Mouse (Mus musculus): ENCODE data around the gene Zfp995. TPM values are rescaled to one million over a fixed set of nuclear protein-coding genes. Genes with fewer than 3 reads are reported as not detected.
"Not testable (repeated sequence)": the region's sequence is repeated elsewhere in the genome, so short reads cannot be mapped to it uniquely, and the experiment has no call there.

Zfp995 gene
- polyA plus RNA-seq (2011; ENCODE audit: insufficient read length, low read depth, missing spikeins), result 11.4 and 12.6 TPM in 2 replicates

DNA sequence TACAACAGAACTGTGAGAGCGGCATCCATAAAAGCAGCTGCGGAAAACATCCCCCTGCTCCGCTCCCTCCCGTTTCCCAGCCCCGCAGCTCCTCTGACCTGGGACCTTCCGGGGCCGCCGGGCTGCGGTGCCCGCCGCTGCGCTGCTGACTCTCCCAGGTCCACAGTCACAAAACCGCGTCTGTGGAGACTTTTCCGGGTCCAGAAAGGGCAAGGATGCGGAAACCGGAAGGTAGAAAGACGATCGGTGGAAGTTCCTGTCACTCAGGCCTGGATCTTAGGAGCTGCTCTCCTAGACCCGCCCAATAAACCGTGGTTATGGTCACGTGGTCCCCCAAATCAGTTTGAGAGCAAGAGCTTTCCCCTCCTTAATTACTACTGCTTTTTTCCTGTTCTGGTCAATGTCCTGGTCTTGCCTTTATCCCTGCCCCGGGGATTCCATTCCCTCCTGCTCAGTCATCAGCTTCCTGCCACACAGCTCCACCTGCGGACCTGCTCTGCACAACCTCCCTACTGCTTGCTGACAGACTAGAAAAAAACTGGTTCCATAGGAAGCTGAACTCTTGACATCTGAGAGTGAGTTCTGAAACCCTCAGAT lies at the start of gene Zfp995:
Gene Zfp995, minus strand, starts transcription at position 471 of the 597 bp plus-strand sequence.
- not testable (repeated sequence) for H3K4me1 ChIP-seq (ENCODE audit: control insufficient read depth, insufficient read depth, low read length); H3K27ac ChIP-seq (ENCODE audit: insufficient read depth, low read length)
- TF ChIP-seq POLR2A (IDR thresholded peaks at IDR 0.05; ENCODE audit: low read depth, low read length), result peak; percentile 43
- H3K4me3 ChIP-seq (ENCODE audit: insufficient read depth, low read length), result peak within 1 kb of the TSS; percentile 91

DNA sequence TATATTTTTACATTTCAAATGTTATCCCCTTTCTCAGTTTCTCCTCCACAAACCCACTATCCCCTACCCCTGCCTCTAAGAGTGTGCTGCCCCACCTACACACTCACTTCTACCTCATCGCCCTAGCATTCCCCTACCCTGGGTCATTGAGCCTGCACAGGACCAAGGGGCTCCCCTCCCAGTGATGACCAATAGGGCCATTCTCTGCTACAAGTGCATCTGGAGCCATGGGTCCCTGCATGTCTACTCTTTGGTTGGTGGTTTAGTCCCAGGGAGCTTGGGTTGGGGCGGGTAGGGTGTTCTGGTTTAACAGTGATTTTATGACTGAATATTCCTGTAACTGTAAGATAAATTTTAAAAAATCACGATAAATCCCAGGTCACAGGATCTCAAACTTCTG lies 687 bp downstream of the Zfp995 start:
- Histone ChIP-seq H3K4me3 (ENCODE audit: insufficient read depth, low read length) (peak overlapping the region; percentile 91), H3K27ac (ENCODE audit: insufficient read depth, low read length) (no peak overlapping the region), H3K4me1 (ENCODE audit: control insufficient read depth, insufficient read depth, low read length) (no peaks in the 10 kb centered on the region)
- TF ChIP-seq CTCF (IDR thresholded peaks at IDR 0.05; ENCODE audit: borderline replicate concordance, insufficient read depth, low read length) (no peak), POLR2A (IDR thresholded peaks at IDR 0.05; ENCODE audit: low read depth, low read length) (no peak)

DNA sequence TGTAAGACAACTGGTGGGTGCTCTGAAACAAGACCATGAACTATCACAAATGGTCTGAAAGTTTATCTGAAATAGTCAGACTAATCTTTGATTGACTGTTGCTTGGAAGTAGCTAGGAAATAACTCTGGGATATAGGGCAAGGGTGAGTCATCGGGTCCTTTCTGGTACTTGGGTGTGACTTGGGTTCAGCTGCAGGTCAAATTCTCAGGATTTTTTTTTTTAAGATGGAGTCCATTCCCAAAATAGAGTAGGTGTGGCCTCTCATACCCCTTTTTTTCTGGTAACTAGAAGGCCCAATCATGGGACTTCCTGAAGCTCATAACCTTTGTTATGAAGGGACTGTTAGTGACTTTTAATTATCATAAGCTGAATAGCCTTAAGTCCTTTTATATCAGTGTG lies 38.5 kb downstream of the Zfp995 start:
- Histone ChIP-seq H3K27ac (ENCODE audit: insufficient read depth, low read length) (no peak overlapping the region), H3K4me3 (ENCODE audit: insufficient read depth, low read length) (no peak overlapping the region), H3K4me1 (ENCODE audit: control insufficient read depth, insufficient read depth, low read length) (no peaks in the 10 kb centered on the region)
- TF ChIP-seq POLR2A (IDR thresholded peaks at IDR 0.05; ENCODE audit: low read depth, low read length) (no peak), CTCF (IDR thresholded peaks at IDR 0.05; ENCODE audit: borderline replicate concordance, insufficient read depth, low read length) (no peak)

DNA sequence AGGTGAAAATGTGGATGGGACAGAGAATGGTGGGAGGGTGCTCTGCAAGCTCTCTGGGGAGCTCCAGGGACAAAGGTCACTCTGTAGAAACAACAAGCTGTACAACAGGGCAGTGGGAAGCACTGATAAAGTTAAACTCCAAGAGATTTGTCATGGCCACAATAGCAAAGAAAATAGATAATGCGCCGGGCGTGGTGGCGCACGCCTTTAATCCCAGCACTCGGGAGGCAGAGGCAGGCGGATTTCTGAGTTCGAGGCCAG lies 63.5 kb downstream of the Zfp995 start:
- H3K4me3 ChIP-seq (ENCODE audit: insufficient read depth, low read length); H3K27ac ChIP-seq (ENCODE audit: insufficient read depth, low read length); H3K4me1 ChIP-seq (ENCODE audit: control insufficient read depth, insufficient read depth, low read length): not testable (repeated sequence)

DNA sequence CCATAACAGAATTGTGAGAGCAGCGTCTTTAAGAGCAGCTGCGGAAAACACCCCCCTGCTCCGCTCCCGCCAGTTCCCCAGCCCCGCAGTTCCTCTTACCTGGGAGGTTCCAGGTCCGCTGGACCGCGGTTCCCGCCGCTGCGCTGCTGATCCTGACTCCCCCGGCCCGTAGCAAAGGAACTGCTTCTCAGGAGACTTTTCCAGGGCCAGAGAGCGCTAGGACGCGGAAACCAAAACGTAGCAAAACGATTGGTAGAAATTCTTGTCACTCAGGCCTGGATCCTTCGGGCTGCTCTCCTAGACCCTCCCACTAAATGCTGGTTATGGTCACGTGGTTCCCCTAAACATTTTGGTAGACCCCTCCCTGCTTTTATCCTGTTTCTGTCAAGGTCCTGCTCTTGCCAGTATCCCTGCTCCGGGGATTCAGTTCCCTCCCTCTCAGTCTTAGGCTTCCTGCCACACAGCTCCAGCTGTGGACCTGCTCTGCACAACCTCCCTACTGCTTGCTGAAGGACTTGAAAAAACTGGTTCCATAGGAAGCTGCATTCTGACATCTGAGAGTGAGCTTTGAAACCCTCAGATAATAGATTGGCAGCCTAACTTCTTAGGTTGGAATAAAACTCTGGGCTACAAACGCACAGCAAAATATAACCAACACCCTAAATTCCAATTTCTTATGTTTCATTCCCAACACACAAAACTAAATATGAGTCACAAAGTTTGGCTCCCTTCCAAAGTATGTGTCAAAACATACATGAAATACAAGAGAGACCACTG lies 64.0 kb downstream of the Zfp995 start, which contains the start of gene Zfp820:
Gene Zfp820, minus strand, starts transcription at position 228 of the 777 bp plus-strand sequence.
- Histone ChIP-seq H3K4me1 (ENCODE audit: control insufficient read depth, insufficient read depth, low read length) (no peaks in the 10 kb centered on the region), H3K4me3 (ENCODE audit: insufficient read depth, low read length) (peak within 1 kb of the TSS; percentile 93), H3K27ac (ENCODE audit: insufficient read depth, low read length) (no peak within 1 kb of the TSS)
- TF ChIP-seq POLR2A (IDR thresholded peaks at IDR 0.05; ENCODE audit: low read depth, low read length), result peak; percentile 59
- TF ChIP-seq CTCF (IDR thresholded peaks at IDR 0.05; ENCODE audit: borderline replicate concordance, insufficient read depth, low read length), result no peak

DNA sequence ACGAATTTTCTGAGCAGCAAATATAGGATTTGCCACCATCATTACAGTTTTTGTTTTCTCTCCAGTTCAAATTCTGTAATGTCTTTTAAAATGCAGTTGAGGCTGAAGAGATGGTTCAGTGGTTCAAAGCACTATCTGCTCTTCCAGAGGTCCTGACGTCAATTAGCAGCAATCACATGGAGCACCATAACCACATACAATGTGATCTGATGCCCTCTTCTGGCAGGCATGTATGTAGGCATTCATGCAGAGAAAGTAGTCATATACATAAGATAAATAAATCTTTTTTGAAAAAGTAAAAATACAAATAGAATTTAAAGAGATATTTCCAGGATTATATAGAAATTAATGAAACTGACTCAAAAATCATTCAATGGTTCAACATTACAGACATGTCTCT lies 71.2 kb downstream of the Zfp995 start:
- Histone ChIP-seq H3K4me3 (ENCODE audit: insufficient read depth, low read length) (no peak overlapping the region), H3K4me1 (ENCODE audit: control insufficient read depth, insufficient read depth, low read length) (no peaks in the 10 kb centered on the region), H3K27ac (ENCODE audit: insufficient read depth, low read length) (no peak overlapping the region)
- no peak for TF ChIP-seq POLR2A (IDR thresholded peaks at IDR 0.05; ENCODE audit: low read depth, low read length)

Other genes with a start within 250 kb of the Zfp995 start
- gene Gm10226, start 218.1 kb downstream of the Zfp995 start, polyA plus RNA-seq (2011; ENCODE audit: insufficient read length, low read depth, missing spikeins), result 4.2 and 10.9 TPM in 2 replicates
- 6.4 and 9.0 TPM in 2 replicates for gene Zfp760, start 202.2 kb downstream of the Zfp995 start, polyA plus RNA-seq (2011; ENCODE audit: insufficient read length, low read depth, missing spikeins)
- 7.1 and 9.9 TPM in 2 replicates for gene Zfp229, start 179.1 kb downstream of the Zfp995 start, polyA plus RNA-seq (2011; ENCODE audit: insufficient read length, low read depth, missing spikeins)
- 5.3 and 7.6 TPM in 2 replicates for gene Zfp820, start 64.2 kb downstream of the Zfp995 start, polyA plus RNA-seq (2011; ENCODE audit: insufficient read length, low read depth, missing spikeins)
- gene Zfp942, start 52.5 kb upstream of the Zfp995 start, polyA plus RNA-seq (2011; ENCODE audit: insufficient read length, low read depth, missing spikeins), result 11.3 and 13.9 TPM in 2 replicates
- 11.7 and 18.2 TPM in 2 replicates for gene Zfp943, start 52.6 kb upstream of the Zfp995 start, polyA plus RNA-seq (2011; ENCODE audit: insufficient read length, low read depth, missing spikeins)

Data from embryonic fibroblast, embryonic 13.5 days (primary cell).